Mouse (Mus musculus) cerebellum, adult 9-10 months (tissue): ENCODE measurements around the gene Pde8a.

ENCODE experiments used
- DNase-seq: peaks from one replicate; pipeline ENCODE4 v3.0.0; 2022

Pde8a gene

DNA sequence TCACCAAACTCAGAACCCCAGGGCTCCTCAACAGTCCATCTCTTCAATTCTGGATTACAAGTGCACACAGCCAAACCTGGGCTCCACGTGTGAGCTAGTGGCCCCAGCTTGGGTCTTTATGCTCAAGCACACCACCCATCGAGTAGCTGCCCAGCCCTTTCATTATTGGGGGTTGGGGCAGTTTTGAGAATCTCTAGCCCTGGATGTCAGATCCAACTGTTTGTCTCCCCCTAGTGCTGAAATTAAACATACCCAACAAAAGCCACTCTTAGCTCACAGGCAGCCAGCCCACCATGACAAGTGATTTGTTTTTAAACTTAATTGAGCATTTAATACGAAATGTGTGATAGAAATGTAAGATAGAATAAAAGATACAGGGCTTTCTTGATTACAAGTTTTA lies 128.2 kb downstream of the Pde8a start:
- no peak for DNase-seq

DNA sequence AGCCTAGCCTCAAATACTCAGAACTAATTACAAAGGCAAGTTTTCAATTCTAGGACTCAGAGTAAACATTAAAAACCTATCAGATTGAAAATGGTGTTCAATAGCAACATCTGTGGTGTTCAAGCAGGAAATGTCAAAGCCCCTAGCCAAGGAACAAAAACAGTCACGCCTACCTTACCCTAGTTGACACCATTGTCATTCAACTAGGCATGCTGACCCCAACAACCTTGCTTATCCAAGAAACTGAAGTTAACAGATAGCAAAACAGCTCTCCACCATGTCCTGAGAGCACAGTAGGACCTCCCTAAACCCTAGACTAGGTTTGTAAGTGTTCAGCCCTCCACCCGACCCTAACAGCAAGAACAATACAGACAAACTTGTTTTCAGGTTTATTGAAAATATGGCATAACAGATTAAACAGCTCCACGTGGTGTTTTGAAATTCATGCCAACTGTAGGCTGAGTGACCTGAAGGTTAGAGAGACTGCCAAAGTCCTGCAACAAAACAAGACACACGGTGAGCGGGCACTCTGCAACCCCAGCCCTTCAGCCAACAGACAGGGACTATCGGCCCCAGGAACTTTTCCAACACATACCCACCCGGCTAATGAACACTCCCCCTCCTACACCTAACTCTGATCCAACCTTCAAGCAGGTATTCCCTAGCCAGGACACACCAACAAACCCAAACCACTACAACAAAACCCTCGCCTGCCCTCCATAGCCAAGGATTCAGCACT lies 129.1 kb downstream of the Pde8a start:
- no peak for DNase-seq

GRCm38 (mm10) chr7:81343316-81343715 lies 129.9 kb downstream of the Pde8a start:
- DNase-seq: no peak

- DNase-seq: no peak
Measured at GRCm38 (mm10) chr7:81343831-81344230, 130.4 kb downstream of the Pde8a start.

- DNase-seq: peak; percentile 96
Measured at GRCm38 (mm10) chr7:81344544-81345446, 131.4 kb downstream of the Pde8a start, which contains the start of gene Rps17. TSS of gene Rps17 (minus strand) at chr7:81345254.

DNA sequence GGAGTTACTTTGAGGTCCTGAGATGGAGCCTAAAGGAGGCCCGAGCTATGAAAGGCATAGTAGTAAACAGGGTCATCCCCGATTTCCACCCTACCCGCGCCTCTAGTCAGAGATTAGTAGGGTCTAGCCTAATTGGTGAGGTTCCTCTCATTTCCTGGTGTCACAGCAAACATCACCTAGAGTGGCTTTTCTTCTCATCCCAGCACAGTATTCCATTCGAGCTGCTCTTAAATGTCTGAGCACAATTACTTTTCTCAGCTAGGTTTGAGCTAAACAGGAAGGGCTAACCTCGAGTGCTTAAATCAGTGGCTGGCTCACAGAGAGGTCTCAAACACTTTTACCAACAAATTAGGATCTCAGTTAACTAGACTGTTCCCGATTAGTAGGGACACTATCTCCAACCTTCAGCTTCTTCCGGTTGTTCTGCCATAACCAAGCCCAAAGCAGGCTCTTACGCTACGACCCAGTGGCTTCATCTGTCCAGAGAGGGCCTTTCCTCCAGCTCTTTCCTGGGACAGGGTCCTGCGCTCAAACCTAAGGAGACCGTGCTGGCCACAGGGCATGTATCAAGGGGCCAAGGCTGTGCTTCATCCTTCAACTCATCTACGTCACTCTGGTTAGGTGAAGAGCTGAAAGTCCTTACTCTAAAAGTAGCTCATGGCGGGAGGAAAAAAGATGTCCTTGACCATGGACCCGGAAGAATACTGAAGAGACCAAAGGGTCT lies 132.2 kb downstream of the Pde8a start:
- no peak for DNase-seq

- DNase-seq: no peak
Measured at GRCm38 (mm10) chr7:81348206-81348605, 134.8 kb downstream of the Pde8a start.

- no peak for DNase-seq
Measured at GRCm38 (mm10) chr7:81351826-81352225, 138.4 kb downstream of the Pde8a start.

DNA sequence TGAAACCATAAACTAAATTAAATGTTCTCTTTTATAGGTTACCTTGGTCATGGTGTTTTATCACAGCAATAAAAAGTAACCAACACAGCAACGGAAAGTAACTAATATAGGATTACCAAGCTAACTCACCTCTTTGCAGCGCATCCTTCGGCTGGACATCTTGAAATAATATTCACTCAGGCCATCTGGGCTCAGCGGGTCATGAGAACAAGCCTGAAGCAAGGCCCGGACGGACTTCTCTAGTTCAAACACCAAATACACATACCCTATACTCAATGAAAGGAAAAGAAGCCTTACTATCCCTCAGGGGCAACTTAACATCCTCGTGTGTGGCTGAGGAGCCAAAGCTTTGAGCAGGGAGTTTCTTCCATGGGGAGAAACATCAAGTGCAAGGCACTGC lies 142.3 kb downstream of the Pde8a start:
- no peak for DNase-seq

DNA sequence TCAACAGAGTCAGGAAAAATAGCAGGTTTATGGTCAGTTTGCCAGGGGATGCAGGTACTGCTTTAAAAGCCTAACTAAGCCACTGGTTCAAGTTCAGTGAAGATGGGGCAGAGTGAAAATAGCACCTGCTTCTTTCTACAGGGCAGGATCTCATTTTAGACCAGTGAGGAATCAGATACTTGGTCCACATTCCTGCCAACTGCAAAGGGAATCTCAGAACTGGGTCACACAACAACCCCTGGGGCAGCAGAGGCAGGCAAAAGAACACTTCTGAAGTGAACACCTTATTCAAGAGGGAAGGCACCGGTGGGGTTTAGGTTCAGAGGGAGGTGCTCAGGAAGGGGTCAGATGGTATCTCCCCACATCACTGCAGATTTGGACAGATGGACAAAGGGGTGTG lies 143.0 kb downstream of the Pde8a start:
- no peak for DNase-seq

- no peak for DNase-seq
Measured at GRCm38 (mm10) chr7:81356975-81357374, 143.6 kb downstream of the Pde8a start.

- no peak for DNase-seq
Measured at GRCm38 (mm10) chr7:81367946-81368345, 154.6 kb downstream of the Pde8a start.

- no peak for DNase-seq
Measured at GRCm38 (mm10) chr7:81369724-81370123, 156.3 kb downstream of the Pde8a start.

- DNase-seq: no peak
Measured at GRCm38 (mm10) chr7:81371811-81372210, 158.4 kb downstream of the Pde8a start.

GRCm38 (mm10) chr7:81372337-81372920 lies 159.0 kb downstream of the Pde8a start:
- peak; percentile 44 for DNase-seq

- no peak for DNase-seq
Measured at GRCm38 (mm10) chr7:81379363-81379762, 166.0 kb downstream of the Pde8a start.
